Mouse (Mus musculus) liver, postnatal 0 days (tissue): ENCODE data around the gene Pip5kl1. TPM values are rescaled to one million over a fixed set of nuclear protein-coding genes. Genes with fewer than 3 reads are reported as not detected.

Experiments used
- ATAC-seq: fragments of 200-750 bp; cut with Nextera tagmentation; 2 replicates; pipeline ENCODE4 v1.8.0; 2017; ENCODE audit warnings: mild to moderate bottlenecking, moderate library complexity
- DNase-seq: peaks from one replicate; pipeline ENCODE4 v3.0.0-alpha.2; 2016
- H3K27ac ChIP-seq: fragments of 300-500 bp; sonication (generic); 2 replicates; pipeline ENCODE4 v1.5.1; 2014; ENCODE audit warnings: antibody characterized with exemption, moderate library complexity, mild to moderate bottlenecking, low read depth
- H3K27me3 ChIP-seq: fragments of 300-500 bp; sonication (generic); 2 replicates; pipeline ENCODE4 v1.6.1; 2014; ENCODE audit warnings: low read length, control low read depth, mixed read lengths; ENCODE audit not compliant: insufficient read depth
- H3K36me3 ChIP-seq: fragments of 300-500 bp; sonication (generic); replicated peaks from 2 replicates; pipeline ENCODE4 v1.6.1; 2014; ENCODE audit warnings: mild to moderate bottlenecking, control low read depth, low read length, moderate library complexity, mixed read lengths; ENCODE audit not compliant: insufficient read depth
- H3K4me1 ChIP-seq: fragments of 300-500 bp; sonication (generic); 2 replicates; pipeline ENCODE4 v1.6.1; 2014; ENCODE audit warnings: antibody characterized with exemption, mild to moderate bottlenecking, control low read depth; ENCODE audit not compliant: insufficient read depth
- H3K4me2 ChIP-seq: fragments of 300-500 bp; sonication (generic); 2 replicates; pipeline ENCODE4 v1.6.1; 2014; ENCODE audit warnings: low read depth, mild to moderate bottlenecking, low read length, moderate library complexity, mixed read lengths
- H3K4me3 ChIP-seq: fragments of 300-500 bp; sonication (generic); 2 replicates; pipeline ENCODE4 v1.5.1; 2014; ENCODE audit warnings: low read depth, low read length
- H3K9ac ChIP-seq: fragments of 300-500 bp; sonication (generic); replicated peaks from 2 replicates; pipeline ENCODE4 v1.6.1; 2014; ENCODE audit warnings: mild to moderate bottlenecking, moderate library complexity
- H3K9me3 ChIP-seq: fragments of 300-500 bp; sonication (generic); 2 replicates; pipeline ENCODE4 v1.6.1; 2016; ENCODE audit warnings: mild to moderate bottlenecking, control low read depth, low read length, mixed read lengths
- CTCF ChIP-seq: sonication (generic); IDR thresholded peaks from 2 replicates; pipeline ENCODE4 v1.5.1; 2016; ENCODE audit warnings: antibody characterized with exemption, low read depth
- EP300 ChIP-seq: IDR thresholded peaks from 2 replicates; pipeline ENCODE4 v1.6.1; 2016; ENCODE audit warnings: antibody characterized with exemption, low read depth, mild to moderate bottlenecking
- WGBS: fragments of 180-500 bp; shearing (Covaris S2); extraction: QIAGEN DNeasy Blood & Tissue Kit; methylation state at CpG from one replicate; pipeline ENCODE4 v1.1.7; 2014; ENCODE audit not compliant: insufficient replicate concordance; 5-methylcytosine and 5-hydroxymethylcytosine counted together
- polyA plus RNA-seq: library from polyadenylated mRNA; unstranded; fragments of >200 nt; fragmentation: Nextera tagmentation; extraction: Ambion mirVana; gene quantifications from 2 replicates; pipeline ENCODE4 v1.2.1, GENCODE M21; 2015

Gene Pip5kl1
- polyA plus RNA-seq, 1 experiment from 2014 or later = not detected

DNA sequence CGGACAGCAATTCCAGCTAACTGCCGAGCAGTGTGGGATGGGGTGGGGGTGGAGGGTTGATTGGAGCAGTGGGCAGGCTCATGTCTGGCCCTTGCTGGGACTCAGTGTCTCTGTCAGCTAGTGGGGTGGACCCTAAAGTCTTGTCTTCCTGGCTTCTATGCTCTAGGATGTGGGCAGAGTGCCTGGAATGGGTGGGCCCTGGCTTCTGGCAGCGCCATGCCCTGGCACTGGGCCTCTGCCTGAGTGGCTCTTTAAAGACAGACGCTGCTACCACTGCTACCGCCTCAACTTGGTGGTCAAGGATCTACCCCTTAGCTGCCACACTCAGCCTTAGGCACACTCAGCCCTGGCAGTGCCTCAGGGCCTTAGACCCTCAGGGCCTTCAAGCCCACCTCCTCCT, 54.1 kb downstream of the Pip5kl1 start:
- no peak for TF ChIP-seq EP300
- no peak for TF ChIP-seq CTCF
- Histone ChIP-seq H3K27me3 (no peaks in the 10 kb centered on the region), H3K4me2 (no peak overlapping the region), H3K9me3 (no peaks in the 10 kb centered on the region), H3K4me3 (no peak overlapping the region), H3K4me1 (peaks cover 2% of the 10 kb centered on the region; the same call in 1 of the 2 replicates), H3K27ac (no peak overlapping the region), H3K36me3 (no peaks in the 10 kb centered on the region), H3K9ac (no peak overlapping the region)
- 86% methylated on average over 5 of the region's 5 CpGs for WGBS
- no peak for DNase-seq
- no peak for ATAC-seq

DNA sequence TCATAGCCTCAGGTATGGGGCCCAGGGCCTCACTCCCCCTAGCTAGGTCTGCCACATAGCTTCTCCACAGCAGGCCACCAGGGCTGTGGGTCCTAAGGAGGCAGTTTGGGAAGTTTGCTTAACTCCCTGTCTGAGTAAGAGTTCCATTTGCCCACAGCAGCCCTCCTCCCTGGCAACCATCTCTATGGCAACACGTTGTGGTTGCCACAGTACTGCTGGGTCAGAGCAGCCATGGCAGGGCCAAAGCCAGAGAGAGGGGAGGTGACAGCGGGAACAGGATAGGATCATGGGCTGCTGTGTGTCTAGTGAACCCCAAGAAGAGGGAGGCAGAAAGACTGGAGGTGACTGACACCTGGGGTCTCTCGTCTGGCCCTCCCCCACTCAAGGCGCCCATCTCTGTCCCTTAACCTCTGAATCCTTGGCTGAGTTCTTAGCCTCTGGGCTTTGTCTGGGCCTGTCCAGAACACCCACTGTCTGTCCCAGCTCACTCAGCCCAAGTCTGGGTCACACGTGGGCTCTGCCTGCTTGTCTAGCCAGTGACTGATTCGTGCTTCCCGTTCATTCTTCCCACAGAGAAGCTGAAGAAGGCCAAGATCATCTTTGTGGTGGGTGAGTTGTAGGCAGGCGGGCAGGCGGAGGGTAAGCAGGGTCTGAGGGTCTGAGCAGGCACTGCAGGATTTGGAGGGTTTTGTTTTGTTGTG, 54.8 kb downstream of the Pip5kl1 start:
- Histone ChIP-seq H3K4me2 (no peak overlapping the region), H3K27ac (no peak overlapping the region), H3K4me1 (peaks cover 2% of the 10 kb centered on the region; the same call in 1 of the 2 replicates), H3K9ac (no peak overlapping the region), H3K4me3 (no peak overlapping the region), H3K27me3 (no peaks in the 10 kb centered on the region), H3K36me3 (no peaks in the 10 kb centered on the region), H3K9me3 (no peaks in the 10 kb centered on the region)
- TF ChIP-seq EP300 = no peak
- TF ChIP-seq CTCF = no peak
- DNase-seq = peak; percentile 56
- 58% methylated on average over 9 of the region's 9 CpGs for WGBS
- peak; percentile 24; the same call in 1 of the 2 replicates for ATAC-seq

DNA sequence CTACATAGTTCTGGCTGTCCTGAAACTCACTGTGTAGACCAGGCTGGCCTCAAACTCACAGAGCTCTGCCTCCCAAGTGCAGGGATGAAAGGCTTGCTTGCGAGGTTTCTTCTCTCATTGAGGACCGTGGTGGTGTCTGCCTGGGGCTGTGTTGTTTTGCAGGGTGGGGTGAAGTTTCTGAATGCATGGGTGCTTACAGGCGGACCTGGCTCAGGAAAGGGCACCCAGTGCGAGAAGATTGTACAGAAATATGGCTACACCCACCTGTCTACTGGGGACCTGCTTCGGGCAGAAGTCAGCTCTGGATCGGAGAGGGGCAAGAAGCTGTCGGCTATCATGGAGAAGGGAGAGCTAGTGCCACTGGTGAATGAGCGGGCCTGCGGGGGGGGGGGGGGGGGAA, 55.4 kb downstream of the Pip5kl1 start:
- ATAC-seq = no peak
- Histone ChIP-seq H3K27me3 (no peaks in the 10 kb centered on the region), H3K36me3 (no peaks in the 10 kb centered on the region), H3K9me3 (no peaks in the 10 kb centered on the region), H3K27ac (no peak overlapping the region), H3K9ac (no peak overlapping the region), H3K4me1 (no peaks in the 10 kb centered on the region), H3K4me2 (no peak overlapping the region), H3K4me3 (no peak overlapping the region)
- DNase-seq = no peak
- TF ChIP-seq CTCF (no peak), EP300 (no peak)
- WGBS = 84% methylated on average over 7 of the region's 9 CpGs

DNA sequence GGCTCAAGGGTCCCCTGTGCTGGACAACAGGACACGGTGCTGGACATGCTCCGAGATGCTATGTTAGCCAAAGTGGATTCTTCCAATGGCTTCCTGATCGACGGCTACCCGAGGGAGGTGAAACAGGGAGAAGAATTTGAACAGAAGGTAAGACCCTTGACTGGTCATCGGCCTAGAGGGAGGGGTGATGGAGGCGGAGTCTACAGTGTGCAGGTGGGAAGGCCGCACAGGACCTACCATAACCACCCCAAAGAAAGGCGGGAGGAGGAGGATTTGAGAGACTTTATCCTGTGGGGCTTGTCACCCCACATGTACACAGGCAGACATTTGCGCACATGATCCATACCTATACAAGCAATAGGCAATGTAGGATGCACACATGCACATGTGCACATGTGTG, 56.4 kb downstream of the Pip5kl1 start:
- H3K4me2 ChIP-seq = no peak overlapping the region
- H3K36me3 ChIP-seq = no peaks in the 10 kb centered on the region
- WGBS = 83% methylated on average over 10 of the region's 10 CpGs
- ATAC-seq (no peak), DNase-seq (no peak)
- no peaks in the 10 kb centered on the region for H3K4me1 ChIP-seq
- H3K9ac ChIP-seq = no peak overlapping the region
- no peaks in the 10 kb centered on the region for H3K9me3 ChIP-seq
- no peak for TF ChIP-seq EP300
- TF ChIP-seq CTCF = no peak
- no peak overlapping the region for H3K4me3 ChIP-seq
- no peak overlapping the region for H3K27ac ChIP-seq
- H3K27me3 ChIP-seq = no peaks in the 10 kb centered on the region

DNA sequence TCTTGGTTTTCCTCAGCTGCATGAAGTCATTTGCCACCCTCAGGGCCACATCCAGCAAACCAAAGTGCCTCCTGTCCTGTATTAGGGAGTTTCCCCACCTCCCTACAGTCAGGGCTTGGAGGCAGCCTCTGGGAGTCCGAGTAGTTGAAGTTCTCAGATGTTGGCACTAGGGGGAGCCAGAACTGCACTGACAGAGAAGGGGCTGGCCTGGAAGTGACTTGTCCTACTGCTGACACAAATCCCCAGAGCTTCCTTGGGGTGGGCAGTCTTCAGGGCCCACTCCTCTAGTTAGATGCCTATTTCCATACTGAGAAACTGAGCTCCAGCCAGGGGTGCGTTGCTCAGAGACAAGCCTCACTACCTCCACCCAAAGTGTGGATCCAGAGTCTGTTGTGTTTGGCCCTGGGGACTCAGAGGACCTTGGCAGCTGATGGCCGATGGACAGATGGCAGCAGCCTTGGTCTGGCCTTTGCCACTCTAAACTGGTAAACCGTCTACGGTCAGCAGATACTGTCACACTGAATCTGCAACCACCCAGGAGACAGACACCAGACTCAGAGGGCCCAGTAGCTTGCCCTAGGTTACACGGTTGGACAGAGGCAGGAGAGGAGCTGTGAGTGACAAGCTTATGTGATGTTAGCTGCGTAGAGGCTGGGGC, 57.3 kb downstream of the Pip5kl1 start:
- Histone ChIP-seq H3K9me3 (no peaks in the 10 kb centered on the region), H3K4me3 (no peak overlapping the region), H3K9ac (no peak overlapping the region), H3K4me1 (no peaks in the 10 kb centered on the region), H3K36me3 (no peaks in the 10 kb centered on the region), H3K27ac (no peak overlapping the region), H3K4me2 (no peak overlapping the region), H3K27me3 (no peaks in the 10 kb centered on the region)
- DNase-seq = peak; percentile 84
- 41% methylated on average over 7 of the region's 7 CpGs for WGBS
- ATAC-seq = peak; percentile 78
- peak; percentile 97 for TF ChIP-seq CTCF
- TF ChIP-seq EP300 = no peak

Other genes starting within 250 kb of the Pip5kl1 start
- 9.0 and 9.9 TPM in 2 replicates for gene Ciz1, start 222.5 kb upstream of the Pip5kl1 start, polyA plus RNA-seq
- gene Dnm1, start 221.5 kb upstream of the Pip5kl1 start, polyA plus RNA-seq = 0.06 and 0.25 TPM in 2 replicates
- gene 1110008P14Rik, start 192.9 kb upstream of the Pip5kl1 start, polyA plus RNA-seq = 30.1 and 32.2 TPM in 2 replicates
- gene Lcn2, start 186.5 kb upstream of the Pip5kl1 start, polyA plus RNA-seq = 411 and 419 TPM in 2 replicates
- 13.8 and 15.7 TPM in 2 replicates for gene Ptges2, start 178.9 kb upstream of the Pip5kl1 start, polyA plus RNA-seq
- gene Naif1, start 124.3 kb upstream of the Pip5kl1 start, polyA plus RNA-seq = 1.6 and 1.8 TPM in 2 replicates
- gene Slc25a25, start 123.4 kb upstream of the Pip5kl1 start, polyA plus RNA-seq = 32.4 and 36.9 TPM in 2 replicates
- gene Fam102a, start 39.5 kb upstream of the Pip5kl1 start, polyA plus RNA-seq = 4.8 and 6.1 TPM in 2 replicates
- 37.0 and 41.7 TPM in 2 replicates for gene Dpm2, start 3.9 kb upstream of the Pip5kl1 start, polyA plus RNA-seq
- not detected in 2 replicates for gene 9430097D07Rik, start 887 bp downstream of the Pip5kl1 start, polyA plus RNA-seq
- 4.3 and 5.8 TPM in 2 replicates for gene St6galnac4, start 12.3 kb downstream of the Pip5kl1 start, polyA plus RNA-seq
- 14.0 and 15.9 TPM in 2 replicates for gene St6galnac6, start 24.9 kb downstream of the Pip5kl1 start, polyA plus RNA-seq
- gene Ak1, start 47.0 kb downstream of the Pip5kl1 start, polyA plus RNA-seq = 1.3 and 5.9 TPM in 2 replicates
- gene Eng, start 71.8 kb downstream of the Pip5kl1 start, polyA plus RNA-seq = 29.9 and 30.2 TPM in 2 replicates
- gene Fpgs, start 129.3 kb downstream of the Pip5kl1 start, polyA plus RNA-seq = 85.3 and 95.9 TPM in 2 replicates
- 49.5 and 53.7 TPM in 2 replicates for gene Cdk9, start 138.3 kb downstream of the Pip5kl1 start, polyA plus RNA-seq
- 7.6 and 8.3 TPM in 2 replicates for gene Sh2d3c, start 146.3 kb downstream of the Pip5kl1 start, polyA plus RNA-seq
- gene 6330409D20Rik, start 166.2 kb downstream of the Pip5kl1 start, polyA plus RNA-seq = not detected in 2 replicates
- gene Tor2a, start 182.4 kb downstream of the Pip5kl1 start, polyA plus RNA-seq = 34.6 and 34.7 TPM in 2 replicates
- 0.08 TPM in 1 of 2 replicates, not detected in the other for gene Ttc16, start 200.8 kb downstream of the Pip5kl1 start, polyA plus RNA-seq
- 1.1 TPM in 2 replicates for gene Ptrh1, start 201.0 kb downstream of the Pip5kl1 start, polyA plus RNA-seq
- gene Cfap157, start 209.6 kb downstream of the Pip5kl1 start, polyA plus RNA-seq = 0.25 TPM in 1 of 2 replicates, not detected in the other